Mouse (Mus musculus) embryonic stem cell, embryonic (primary cell): ENCODE measurements around the gene Znhit3.

Source experiments
- CTCF ChIA-PET, 4 experiments: fragments of 300-600 bp in 2 of 4; fragments of 350-600 bp in 2 of 4; sonication (Branson Sonifier 250); formaldehyde crosslinking; loops; one replicate each; lab custom pipeline; 2022; ENCODE audit warnings: inconsistent platforms in 2 of 4; lab: Charles Lee
- POLR2A ChIA-PET, 4 experiments: fragments of 300-600 bp in 2 of 4; fragments of 350-600 bp in 2 of 4; sonication (Branson Sonifier 250); formaldehyde crosslinking; loops; one replicate each; lab custom pipeline; 2022; ENCODE audit warnings: antibody characterized with exemption in 4 of 4, inconsistent platforms in 1 of 4; lab: Charles Lee

Znhit3 gene

DNA sequence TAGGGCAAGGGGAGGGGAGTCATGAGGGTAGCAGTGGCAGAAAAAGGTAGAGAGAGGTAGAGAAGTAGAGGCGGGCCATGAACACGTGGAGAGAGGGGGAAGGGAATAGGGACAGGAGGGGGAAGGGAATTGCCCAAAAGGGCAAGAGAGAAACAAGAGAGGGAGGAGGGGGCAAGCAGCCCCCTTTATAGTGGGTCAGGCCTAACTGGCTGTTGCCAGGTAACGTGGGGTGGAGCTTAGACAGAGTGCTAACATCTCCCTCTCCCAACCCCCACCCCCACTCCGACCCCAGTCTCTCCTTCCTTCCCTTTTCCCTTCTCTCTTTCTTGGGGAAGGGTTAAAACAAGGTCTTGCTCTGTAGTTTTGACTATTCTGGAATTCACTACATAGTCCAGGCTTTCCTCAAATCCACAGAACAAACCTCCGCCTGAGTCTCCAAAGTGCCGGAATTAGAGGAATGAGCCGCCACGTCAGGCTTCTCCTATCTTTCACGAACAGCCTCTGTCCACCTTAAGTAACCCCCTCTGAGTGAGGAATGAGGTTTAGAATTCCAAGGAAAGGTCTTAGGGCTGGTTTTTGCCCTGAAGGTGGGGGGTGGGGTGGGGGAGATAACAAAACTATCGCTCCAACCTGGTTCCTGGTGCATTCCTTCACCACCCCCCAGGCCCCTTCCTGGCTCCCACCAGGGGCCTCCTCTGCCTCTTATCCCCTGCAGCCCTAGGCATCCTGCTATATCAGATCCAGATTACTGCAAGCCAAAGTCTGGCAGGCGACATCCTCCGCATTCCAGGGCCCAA, 28.7 kb upstream of the Znhit3 start:
- ChIA-PET CTCF (interaction anchor here (1.0 to 2.9 kb wide), 5 partner anchors 26 to 127 kb away, joined by 3 to 18 read pairs (median 5); no protein-coding TSS in a partner anchor), POLR2A (interaction anchor here in 3 of 4 experiments (0.6 to 1.7 kb wide), 9 partner anchors 9 to 533 kb away, joined by 3 to 8 read pairs (median 4); partner anchors contain the start of genes Car4 (in 1 of the 3), Myo19 (in 1 of the 3), Pigw (in 1 of the 3) and Znhit3 (in 1 of the 3))

- ChIA-PET CTCF (interaction anchor here (1.0 to 2.9 kb wide), 7 partner anchors 25 to 226 kb away, joined by 3 to 18 read pairs (median 4); partner anchors contain the start of genes 1700125H20Rik (in 1 of the 4) and Znhit3 (in 1 of the 4)), POLR2A (interaction anchor here in 3 of 4 experiments (0.6 to 1.7 kb wide), 14 partner anchors 10 to 532 kb away, joined by 3 to 8 read pairs (median 4); partner anchors contain the start of genes Car4 (in 1 of the 3), Myo19 (in 1 of the 3), Pigw (in 1 of the 3) and Znhit3 (in 1 of the 3))
Measured at GRCm38 (mm10) chr11:84943948-84944347, 27.8 kb upstream of the Znhit3 start.

- CTCF ChIA-PET = interaction anchor here in 1 of 4 experiments (0.7 kb wide), 1 partner anchor 22 kb away, joined by 3 read pairs; no protein-coding TSS in a partner anchor
- POLR2A ChIA-PET = interaction anchor here in 2 of 4 experiments (0.6 to 1.0 kb wide), 2 partner anchors 12 to 377 kb away, joined by 3 read pairs; no protein-coding TSS in a partner anchor
Measured at GRCm38 (mm10) chr11:84940140-84940539, 24.0 kb upstream of the Znhit3 start.

- ChIA-PET CTCF (interaction anchor here in 1 of 4 experiments (0.7 kb wide), 1 partner anchor 21 kb away, joined by 3 read pairs; no protein-coding TSS in a partner anchor), POLR2A (interaction anchor here in 1 of 4 experiments (0.7 kb wide), 1 partner anchor 406 kb away, joined by 3 read pairs; no protein-coding TSS in a partner anchor)
Measured at GRCm38 (mm10) chr11:84939508-84940053, 23.4 kb upstream of the Znhit3 start.

GRCm38 (mm10) chr11:84932261-84932660, 16.1 kb upstream of the Znhit3 start:
- CTCF ChIA-PET = interaction anchor here (1.2 to 2.8 kb wide), 5 partner anchors 12 to 14 kb away, joined by 3 to 16 read pairs (median 5); no protein-coding TSS in a partner anchor
- POLR2A ChIA-PET = interaction anchor here in 3 of 4 experiments (0.6 to 1.3 kb wide), 6 partner anchors 11 to 23 kb away, joined by 3 read pairs; no protein-coding TSS in a partner anchor

DNA sequence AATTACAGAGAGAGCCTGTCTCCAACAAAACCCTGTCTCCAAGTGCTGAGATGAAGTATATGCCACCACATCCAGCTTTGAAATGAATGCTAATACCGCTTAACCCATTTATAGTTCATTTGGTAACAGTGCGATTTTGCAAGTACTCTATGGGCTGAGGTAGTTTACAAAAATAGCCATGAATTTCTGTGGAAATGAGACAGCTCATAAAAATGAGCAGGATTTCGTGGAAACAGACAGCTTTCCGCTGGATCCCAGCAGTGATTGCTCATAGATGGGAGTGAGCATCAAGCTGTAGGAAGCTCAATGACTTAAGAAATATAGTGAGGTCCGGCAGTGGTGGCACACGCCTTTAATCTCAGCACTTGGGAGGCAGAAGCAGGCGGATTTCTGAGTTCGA, 4.8 kb upstream of the Znhit3 start:
- ChIA-PET POLR2A (interaction anchor here in 2 of 4 experiments (1.0 to 1.2 kb wide), 2 partner anchors 11 to 36 kb away, joined by 3 read pairs; partner anchors contain the start of gene Car4 (in 1 of the 2)), CTCF (interaction anchor here in 2 of 4 experiments (0.7 to 1.2 kb wide), 5 partner anchors 20 to 262 kb away, joined by 3 to 5 read pairs (median 4); partner anchors contain the start of genes 1700125H20Rik (in 1 of the 2) and Mrm1 (in 1 of the 2))

DNA sequence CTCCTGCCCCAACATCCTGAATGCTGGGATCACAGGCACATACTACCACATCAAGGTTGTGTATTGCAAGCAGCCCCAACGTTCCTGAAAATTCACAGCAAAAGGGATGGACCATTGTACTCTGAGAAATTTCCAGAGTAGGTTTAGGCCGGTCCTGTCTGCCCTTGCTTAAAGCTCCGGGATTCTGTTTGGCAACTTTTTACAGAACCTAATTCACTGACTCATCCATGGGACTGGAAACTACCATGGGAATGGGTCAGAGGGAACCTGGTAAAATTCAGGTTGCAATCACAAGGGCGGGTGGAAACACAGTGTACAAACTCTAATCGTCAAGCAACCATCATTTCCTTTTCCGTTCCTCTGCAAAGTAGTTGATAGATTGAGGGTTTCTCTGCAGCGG, 3.8 kb upstream of the Znhit3 start:
- POLR2A ChIA-PET = interaction anchor here in 3 of 4 experiments (1.0 to 1.2 kb wide), 3 partner anchors 12 to 49 kb away, joined by 3 read pairs; partner anchors contain the start of gene Car4 (in 1 of the 3)

DNA sequence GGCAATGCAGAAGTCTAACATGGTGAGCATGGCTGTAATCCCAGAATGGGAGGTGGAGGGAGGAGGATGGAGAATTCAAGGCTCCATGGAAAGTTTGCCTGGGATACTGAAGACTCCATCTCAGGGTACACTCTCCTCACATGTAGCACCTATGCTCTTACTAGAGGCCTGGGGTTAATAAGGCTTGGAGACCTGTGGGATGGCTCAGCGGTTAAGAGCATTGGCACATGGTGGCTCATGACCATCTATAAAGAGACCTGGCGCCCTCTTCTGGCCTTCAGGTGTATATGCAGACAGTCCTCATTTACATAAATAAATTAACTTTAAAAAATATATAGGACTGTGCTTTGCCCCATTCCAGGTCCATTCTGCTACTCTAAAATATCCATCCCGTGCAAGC, 3.1 kb upstream of the Znhit3 start:
- POLR2A ChIA-PET = interaction anchor here in 3 of 4 experiments (0.9 to 1.4 kb wide), 9 partner anchors 23 to 795 kb away, joined by 3 to 13 read pairs (median 4); partner anchors contain the start of genes 1700125H20Rik (in 1 of the 3), Ggnbp2 (in 1 of the 3) and Mrm1 (in 1 of the 3)
- CTCF ChIA-PET = interaction anchor here (0.6 to 4.0 kb wide), 47 partner anchors 11 to 1048 kb away, joined by 3 to 44 read pairs (median 6); partner anchors contain the start of genes Mrm1 (in 3 of the 4), 1700125H20Rik (in 2 of the 4), Myo19 (in 2 of the 4) and Pigw (in 2 of the 4)

More for the DNA sequence above, 3.8 kb upstream of the Znhit3 start:
- CTCF ChIA-PET = interaction anchor here in 3 of 4 experiments (0.6 to 1.3 kb wide), 7 partner anchors 12 to 1047 kb away, joined by 3 to 5 read pairs (median 4); no protein-coding TSS in a partner anchor

- ChIA-PET CTCF (interaction anchor here (0.5 to 4.0 kb wide), 102 partner anchors 10 to 770 kb away, joined by 3 to 44 read pairs (median 5); partner anchors contain the start of genes Mrm1 (in 4 of the 4), 1700125H20Rik (in 3 of the 4), Myo19 (in 2 of the 4) and Pigw (in 2 of the 4)), POLR2A (interaction anchor here in 3 of 4 experiments (0.6 to 3.8 kb wide), 25 partner anchors 11 to 796 kb away, joined by 3 to 24 read pairs (median 4); partner anchors contain the start of genes Ggnbp2 (in 2 of the 3), Mrm1 (in 2 of the 3), 1700125H20Rik (in 1 of the 3) and Appbp2 (in 1 of the 3))
Measured at GRCm38 (mm10) chr11:84918425-84918824, 2.3 kb upstream of the Znhit3 start.

DNA sequence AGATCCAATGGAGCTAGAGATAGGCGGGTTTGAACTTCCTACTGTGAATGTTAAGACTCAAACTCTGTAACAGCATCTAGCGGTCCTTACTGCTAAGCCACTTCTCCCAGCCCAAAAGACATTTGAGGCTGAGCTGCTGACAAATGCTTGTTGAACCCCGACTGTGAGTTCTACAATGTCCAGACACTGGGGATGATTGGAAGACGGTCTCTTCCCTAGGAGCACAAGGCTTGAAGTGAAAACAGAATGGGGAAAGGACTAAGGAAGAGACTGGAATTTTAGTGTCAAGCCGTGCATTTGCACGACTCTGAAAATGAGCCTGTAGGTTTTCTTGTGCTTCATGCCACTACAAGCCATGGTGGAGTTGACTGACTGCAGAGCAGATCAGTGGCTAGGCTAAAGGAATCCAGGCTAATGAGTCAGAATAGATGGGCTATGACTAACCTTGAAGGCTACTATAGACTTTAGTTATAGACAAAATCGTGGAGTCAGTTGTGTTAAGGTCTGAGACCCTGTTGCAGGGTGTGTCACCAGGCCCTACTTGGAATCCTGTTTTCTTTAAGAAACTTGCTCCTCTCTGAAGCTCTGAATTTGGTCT, 636 bp upstream of the Znhit3 start:
- ChIA-PET POLR2A (interaction anchor here (0.5 to 3.8 kb wide), 34 partner anchors 8 to 436 kb away, joined by 3 to 24 read pairs (median 4); partner anchors contain the start of genes Mrm1 (in 2 of the 4), Myo19 (in 2 of the 4), Pigw (in 2 of the 4) and Bcas3 (in 1 of the 4)), CTCF (interaction anchor here (0.5 to 4.0 kb wide), 13 partner anchors 27 to 1441 kb away, joined by 3 to 44 read pairs (median 4); partner anchors contain the start of genes Mrm1 (in 2 of the 4) and 1700125H20Rik (in 1 of the 4))

DNA sequence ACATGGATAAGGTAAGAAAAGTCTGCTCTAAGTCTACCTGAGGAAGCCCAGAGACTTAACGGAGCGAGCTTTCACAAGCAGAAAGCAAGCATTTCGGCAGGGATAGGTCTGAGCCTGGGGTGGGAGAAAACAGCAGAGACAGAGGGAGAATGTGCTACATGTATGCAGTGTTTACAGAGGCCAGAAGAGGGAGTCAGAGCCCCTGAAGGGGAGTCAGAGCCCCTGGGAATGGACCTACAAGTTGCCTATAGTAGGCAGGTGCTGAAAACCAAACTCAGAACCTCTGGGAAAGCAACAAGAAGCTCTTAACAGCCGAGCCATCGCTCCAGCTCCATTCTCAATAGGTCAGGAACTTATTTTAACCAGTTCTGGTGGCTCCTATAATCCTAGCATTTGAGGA, 1.5 kb downstream of the Znhit3 start:
- POLR2A ChIA-PET = interaction anchor here in 1 of 4 experiments (0.7 to 2.6 kb wide), 11 partner anchors 14 to 729 kb away, joined by 3 to 9 read pairs (median 4); partner anchors contain the start of genes Dhrs11 and Pigw

DNA sequence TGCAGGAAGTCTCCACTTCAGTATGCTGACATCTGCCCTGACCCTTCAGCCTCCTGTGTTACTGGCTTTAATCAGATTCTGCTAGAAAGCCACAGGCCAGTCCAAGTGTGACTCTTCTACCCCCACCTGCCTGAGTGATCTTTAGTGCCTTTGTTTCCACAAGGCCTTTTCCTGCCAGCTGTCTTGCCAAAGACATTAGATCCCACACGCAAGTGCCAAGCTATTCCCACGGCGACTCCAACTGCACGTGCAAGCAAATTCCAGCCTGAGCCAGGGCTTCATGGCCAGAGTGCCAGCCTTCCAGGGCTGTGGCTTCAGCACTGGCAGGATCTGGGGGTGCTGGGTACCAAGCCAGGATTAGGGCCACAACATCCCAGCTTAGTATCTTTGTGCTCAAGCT, 5.8 kb downstream of the Znhit3 start:
- ChIA-PET POLR2A (interaction anchor here in 2 of 4 experiments (0.5 to 2.6 kb wide), 5 partner anchors 9 to 361 kb away, joined by 3 to 9 read pairs (median 5); partner anchors contain the start of genes Ggnbp2 (in 1 of the 2), Myo19 (in 1 of the 2) and Pigw (in 1 of the 2)), CTCF (interaction anchor here in 1 of 4 experiments (4.8 kb wide), 1 partner anchor 8 kb away, joined by 23 read pairs; no protein-coding TSS in a partner anchor)

More for the DNA sequence above, 1.5 kb downstream of the Znhit3 start:
- CTCF ChIA-PET = interaction anchor here in 2 of 4 experiments (0.6 to 1.6 kb wide), 3 partner anchors 34 to 268 kb away, joined by 3 to 4 read pairs (median 3); partner anchors contain the start of genes Myo19 (in 1 of the 2) and Pigw (in 1 of the 2)

DNA sequence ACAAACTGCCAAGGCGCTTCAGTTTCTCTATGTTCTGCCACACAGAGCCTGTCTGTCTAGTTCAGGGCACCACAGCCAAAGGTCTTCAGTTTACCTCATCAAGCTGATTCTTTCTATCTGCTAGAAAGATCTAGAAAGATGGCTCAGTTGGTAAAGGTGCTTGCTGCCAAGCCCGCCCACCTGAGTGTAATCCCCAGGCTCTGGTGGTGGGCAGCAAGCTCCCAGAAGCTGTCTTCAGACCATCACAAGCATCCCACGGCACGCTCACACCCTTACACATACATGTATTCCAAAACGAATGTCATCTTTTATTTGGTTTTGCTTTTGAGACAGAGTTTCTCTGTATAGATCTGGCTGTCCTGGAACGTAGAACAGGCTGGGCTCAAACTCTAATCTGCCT, 7.7 kb downstream of the Znhit3 start:
- ChIA-PET POLR2A (interaction anchor here in 3 of 4 experiments (0.8 to 2.6 kb wide), 9 partner anchors 9 to 61 kb away, joined by 3 to 19 read pairs (median 4); partner anchors contain the start of genes Ggnbp2 (in 2 of the 3), Myo19 (in 1 of the 3), Pigw (in 1 of the 3) and Znhit3 (in 1 of the 3)), CTCF (interaction anchor here in 3 of 4 experiments (1.0 to 4.8 kb wide), 4 partner anchors 10 to 16 kb away, joined by 3 to 23 read pairs (median 7); no protein-coding TSS in a partner anchor)

DNA sequence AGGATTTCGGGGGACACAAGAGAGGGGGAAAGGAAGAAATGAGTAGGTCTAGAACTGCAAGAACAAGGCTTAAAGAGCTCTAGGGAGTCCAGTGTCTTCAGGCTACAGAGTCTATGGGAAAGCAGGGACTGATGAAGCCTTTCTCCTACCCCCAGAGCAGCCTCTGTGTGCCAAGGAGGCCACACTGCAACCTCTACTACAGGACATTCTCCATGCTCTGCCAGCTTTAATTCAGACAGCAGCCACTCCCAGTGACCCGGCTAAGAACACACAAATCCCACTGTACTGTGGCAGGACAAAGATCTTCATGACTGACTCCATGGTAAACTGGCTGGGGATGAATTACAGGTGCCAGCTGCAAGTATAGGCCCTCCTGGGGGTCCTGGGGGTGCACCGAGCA, 9.1 kb downstream of the Znhit3 start:
- POLR2A ChIA-PET = interaction anchor here in 3 of 4 experiments (0.6 to 5.1 kb wide), 14 partner anchors 9 to 393 kb away, joined by 3 to 21 read pairs (median 4); partner anchors contain the start of genes Znhit3 (in 3 of the 3) and Pigw (in 1 of the 3)
- CTCF ChIA-PET = interaction anchor here in 3 of 4 experiments (0.5 to 4.8 kb wide), 5 partner anchors 8 to 92 kb away, joined by 3 to 23 read pairs (median 7); no protein-coding TSS in a partner anchor

DNA sequence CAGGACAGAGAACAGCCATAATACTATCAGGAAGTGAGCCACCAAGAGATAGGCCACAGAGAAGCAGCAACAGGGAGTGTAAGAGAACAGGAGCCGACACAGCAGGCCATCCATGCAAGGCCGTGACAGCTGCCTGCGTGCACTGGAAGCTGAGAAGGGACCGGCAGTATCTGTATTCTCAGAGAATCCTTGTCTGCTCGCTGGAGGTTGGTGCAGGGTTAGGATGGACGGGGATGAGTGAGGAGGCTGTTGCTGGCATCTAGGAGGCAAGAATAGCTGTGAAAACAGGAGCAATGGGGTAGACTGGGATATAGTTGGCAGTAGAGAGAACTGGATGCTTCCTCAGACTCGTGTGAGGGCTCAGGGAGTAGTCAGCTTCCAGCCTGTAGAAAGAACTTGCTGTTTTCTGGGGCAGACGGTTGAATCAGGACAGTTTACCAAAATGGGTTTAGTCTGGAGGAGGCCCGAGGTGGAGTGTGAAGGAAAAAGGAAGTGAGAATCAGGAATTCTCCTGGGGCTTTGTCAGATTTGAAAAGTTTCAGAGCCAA, 11.5 kb downstream of the Znhit3 start:
- POLR2A ChIA-PET = interaction anchor here in 1 of 4 experiments (0.6 to 5.1 kb wide), 5 partner anchors 11 to 120 kb away, joined by 3 to 21 read pairs (median 3); partner anchors contain the start of gene Pigw

More for the DNA sequence above, 11.5 kb downstream of the Znhit3 start:
- CTCF ChIA-PET = interaction anchor here in 1 of 4 experiments (1.3 kb wide), 1 partner anchor 14 kb away, joined by 3 read pairs; no protein-coding TSS in a partner anchor
